In the genomic region with DNA sequence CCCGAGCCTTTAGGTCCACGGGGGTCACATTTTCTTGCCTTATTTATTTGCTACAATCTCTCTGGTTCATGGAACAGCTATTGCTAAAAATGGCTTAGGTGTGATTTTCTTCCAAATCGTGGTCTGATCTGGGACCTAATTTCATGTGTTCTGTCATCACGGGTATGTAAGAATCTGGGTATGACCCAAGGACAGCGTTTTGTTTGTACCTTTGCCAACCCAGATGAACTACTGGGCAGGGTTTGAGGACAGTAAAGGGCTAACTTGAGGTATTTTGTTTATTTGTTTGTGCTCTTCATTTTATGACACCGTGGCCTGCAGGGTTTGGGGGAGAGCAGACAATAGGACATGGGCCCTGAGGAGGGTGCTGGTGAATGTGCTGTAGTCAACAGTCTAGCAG, we compare ENCODE assay signal across 15 mouse cellular contexts. TPM values are rescaled to one million over a fixed set of nuclear protein-coding genes. Genes with fewer than 3 reads are reported as not detected.
DNase-seq lines count a peak whose midpoint lies in the region; ATAC-seq lines count a peak whose summit lies in the region.
"Had no signal": no experiment of that assay in that cellular context is flagged by ENCODE, and none has a peak within 500 bp of the region (broad histone marks: within the 10 kb centered on the region; RNA-seq: fewer than 3 reads in every experiment).

No protein-coding gene starts in this region.

- H3K36me3 ChIP-seq in forebrain, embryonic 15.5 days, result peaks cover 21% of the 10 kb centered on the region
- H3K36me3 ChIP-seq in forebrain, embryonic 16.5 days (ENCODE audit: control insufficient read depth, insufficient read depth), result peaks cover 12% of the 10 kb centered on the region
- H3K36me3 ChIP-seq in hindbrain, embryonic 11.5 days (ENCODE audit: control insufficient read depth, insufficient read depth, low read length), result no peaks in the 10 kb centered on the region
- H3K36me3 ChIP-seq in midbrain, embryonic 10.5 days, result peaks cover 39% of the 10 kb centered on the region
- H3K36me3 ChIP-seq in neural tube, embryonic 14.5 days (ENCODE audit: control insufficient read depth, insufficient read depth, low read length), result peaks cover 13% of the 10 kb centered on the region; the same call in 1 of the 2 replicates
- H3K36me3 ChIP-seq in liver, embryonic 11.5 days (ENCODE audit: control insufficient read depth, insufficient read depth, low read length), result peaks cover 5% of the 10 kb centered on the region; the same call in 1 of the 2 replicates

- no peak for DNase-seq in hindbrain, embryonic 11.5 days (ENCODE audit: low spot score)
- DNase-seq in midbrain, embryonic 10.5 days (ENCODE audit: low spot score), result no peak
- no peak for DNase-seq in liver, embryonic 11.5 days (ENCODE audit: low spot score)
- DNase-seq: cerebellum, adult 9-11 months; embryo, embryonic 11 days; heart, adult 18-20 months; kidney, postnatal 14 days; left cerebral cortex, postnatal 4 days; lung, postnatal 36 days; right cerebral cortex, postnatal 25 days had no signal

- ATAC-seq in forebrain, embryonic 15.5 days (replicated peaks), result no peak
- no peak for ATAC-seq in forebrain, embryonic 16.5 days
- no peak for ATAC-seq in hindbrain, embryonic 11.5 days (ENCODE audit: low FRiP score)
- ATAC-seq in neural tube, embryonic 14.5 days (ENCODE audit: low read depth), result no peak
- ATAC-seq in inflammation-experienced regulatory T-cells, adult 6 months, result no peak
- no peak for ATAC-seq in liver, embryonic 11.5 days (replicated peaks; ENCODE audit: low FRiP score)

- WGBS in forebrain, embryonic 15.5 days, result 79% methylated on average over 6 of the region's 6 CpGs
- whole genome bisulfite sequencing in forebrain, embryonic 16.5 days, result 80% methylated on average over 6 of the region's 6 CpGs
- 83% methylated on average over 6 of the region's 6 CpGs for WGBS in hindbrain, embryonic 11.5 days
- 88% methylated on average over 6 of the region's 6 CpGs for WGBS in midbrain, embryonic 10.5 days
- whole genome bisulfite sequencing in neural tube, embryonic 14.5 days, result 84% methylated on average over 6 of the region's 6 CpGs
- 82% methylated on average over 6 of the region's 6 CpGs for WGBS in liver, embryonic 11.5 days

- peaks cover 23% of the 10 kb centered on the region for H3K4me1 ChIP-seq in forebrain, embryonic 15.5 days
- peaks cover 16% of the 10 kb centered on the region for H3K4me1 ChIP-seq in forebrain, embryonic 16.5 days (replicated peaks; ENCODE audit: control insufficient read depth, insufficient read depth, low read length)
- peaks cover 7% of the 10 kb centered on the region for H3K4me1 ChIP-seq in hindbrain, embryonic 11.5 days (replicated peaks; ENCODE audit: control insufficient read depth, insufficient read depth, low read length)
- H3K4me1 ChIP-seq in midbrain, embryonic 10.5 days, result peaks cover 33% of the 10 kb centered on the region
- H3K4me1 ChIP-seq in neural tube, embryonic 14.5 days (ENCODE audit: control insufficient read depth, insufficient read depth, low read length), result peaks cover 17% of the 10 kb centered on the region
- peaks cover 13% of the 10 kb centered on the region for H3K4me1 ChIP-seq in liver, embryonic 11.5 days (replicated peaks; ENCODE audit: control insufficient read depth, insufficient read depth, low read length)

- 0 out of 2 replicates have a peak overlapping the region, but pooled peaks have one; percentile 45 for H3K4me3 ChIP-seq in forebrain, embryonic 15.5 days
- H3K4me3 ChIP-seq in forebrain, embryonic 16.5 days (replicated peaks; ENCODE audit: low read length), result no peak overlapping the region
- peak overlapping the region; percentile 38; the same call in 1 of the 2 replicates for H3K4me3 ChIP-seq in hindbrain, embryonic 11.5 days (ENCODE audit: low read depth, low read length)
- peak overlapping the region; percentile 55; the same call in 1 of the 2 replicates for H3K4me3 ChIP-seq in midbrain, embryonic 10.5 days
- H3K4me3 ChIP-seq in neural tube, embryonic 14.5 days (ENCODE audit: low read depth, low read length), result peak overlapping the region; percentile 44; the same call in 1 of the 2 replicates
- no peak overlapping the region for H3K4me3 ChIP-seq in liver, embryonic 11.5 days (ENCODE audit: low read depth, low read length)

- no peaks in the 10 kb centered on the region for H3K27me3 ChIP-seq in forebrain, embryonic 15.5 days
- H3K27me3 ChIP-seq in forebrain, embryonic 16.5 days (replicated peaks; ENCODE audit: control insufficient read depth, insufficient read depth, low read length), result no peaks in the 10 kb centered on the region
- no peaks in the 10 kb centered on the region for H3K27me3 ChIP-seq in hindbrain, embryonic 11.5 days (ENCODE audit: control insufficient read depth, insufficient read depth, low read length)
- no peaks in the 10 kb centered on the region for H3K27me3 ChIP-seq in midbrain, embryonic 10.5 days (ENCODE audit: low read depth, poor library complexity, severe bottlenecking)
- H3K27me3 ChIP-seq in neural tube, embryonic 14.5 days (ENCODE audit: control insufficient read depth, insufficient read depth, low read length), result no peaks in the 10 kb centered on the region
- no peaks in the 10 kb centered on the region for H3K27me3 ChIP-seq in liver, embryonic 11.5 days (replicated peaks; ENCODE audit: control insufficient read depth, insufficient read depth, low read length)

- H3K4me2 ChIP-seq in forebrain, embryonic 15.5 days (replicated peaks), result peak overlapping the region; percentile 55; the same call in 1 of the 2 replicates
- no peak overlapping the region for H3K4me2 ChIP-seq in forebrain, embryonic 16.5 days (ENCODE audit: low read length)
- H3K4me2 ChIP-seq in hindbrain, embryonic 11.5 days (replicated peaks; ENCODE audit: low read depth, low read length), result peak overlapping the region; percentile 30; the same call in 1 of the 2 replicates
- H3K4me2 ChIP-seq in neural tube, embryonic 14.5 days (ENCODE audit: low read depth, low read length), result peak overlapping the region; percentile 67
- no peak overlapping the region for H3K4me2 ChIP-seq in liver, embryonic 11.5 days

- H3K27ac ChIP-seq in forebrain, embryonic 15.5 days (replicated peaks), result no peak overlapping the region
- no peak overlapping the region for H3K27ac ChIP-seq in forebrain, embryonic 16.5 days (ENCODE audit: low read length)
- no peak overlapping the region for H3K27ac ChIP-seq in hindbrain, embryonic 11.5 days (ENCODE audit: low read depth, low read length)
- H3K27ac ChIP-seq in midbrain, embryonic 10.5 days (replicated peaks), result no peak overlapping the region
- no peak overlapping the region for H3K27ac ChIP-seq in neural tube, embryonic 14.5 days (ENCODE audit: low read depth, low read length)
- no peak overlapping the region for H3K27ac ChIP-seq in liver, embryonic 11.5 days (ENCODE audit: low read depth, low read length)
- H3K27ac ChIP-seq: liver, embryonic 14.5 days had no signal

- H3K9ac ChIP-seq in forebrain, embryonic 15.5 days (replicated peaks), result no peak overlapping the region
- no peak overlapping the region for H3K9ac ChIP-seq in forebrain, embryonic 16.5 days (replicated peaks; ENCODE audit: low read depth, low read length)
- no peak overlapping the region for H3K9ac ChIP-seq in hindbrain, embryonic 11.5 days (ENCODE audit: low read depth, low read length)
- 0 out of 2 replicates have a peak overlapping the region, but pooled peaks have one; percentile 57 for H3K9ac ChIP-seq in neural tube, embryonic 14.5 days (replicated peaks; ENCODE audit: low read depth, low read length)
- no peak overlapping the region for H3K9ac ChIP-seq in liver, embryonic 11.5 days (ENCODE audit: low read depth, low read length)
- H3K9ac ChIP-seq: liver, embryonic 14.5 days had no signal

- no peaks in the 10 kb centered on the region for H3K9me3 ChIP-seq in forebrain, embryonic 15.5 days
- H3K9me3 ChIP-seq in forebrain, embryonic 16.5 days (ENCODE audit: control insufficient read depth, low read length), result no peaks in the 10 kb centered on the region
- no peaks in the 10 kb centered on the region for H3K9me3 ChIP-seq in hindbrain, embryonic 11.5 days (ENCODE audit: control insufficient read depth, low read length)
- no peaks in the 10 kb centered on the region for H3K9me3 ChIP-seq in midbrain, embryonic 10.5 days (replicated peaks)
- no peaks in the 10 kb centered on the region for H3K9me3 ChIP-seq in neural tube, embryonic 14.5 days (ENCODE audit: control insufficient read depth, low read length)
- no peaks in the 10 kb centered on the region for H3K9me3 ChIP-seq in liver, embryonic 11.5 days (ENCODE audit: control insufficient read depth, low read length)

RNA-seq across cellular contexts. Expression of gene Dctn1, which starts 14.9 kb away (rescaled TPM):
- 143 and 147 TPM in 2 replicates for polyA plus RNA-seq in forebrain, embryonic 15.5 days (2015; fragmentation: Nextera tagmentation; extraction: Ambion mirVana)
- polyA plus RNA-seq in forebrain, embryonic 16.5 days (2015; fragmentation: Nextera tagmentation; extraction: Ambion mirVana), result 150 and 158 TPM in 2 replicates
- 75.1 and 81.6 TPM in 2 replicates for polyA plus RNA-seq in hindbrain, embryonic 11.5 days (2014; fragmentation: Nextera tagmentation; extraction: Ambion mirVana)
- 105 and 128 TPM in 2 replicates for polyA plus RNA-seq in midbrain, embryonic 10.5 days (2016; fragmentation: Nextera tagmentation; extraction: Ambion mirVana)
- polyA plus RNA-seq in neural tube, embryonic 14.5 days (2014; fragmentation: Nextera tagmentation; extraction: Ambion mirVana), result 122 and 147 TPM in 2 replicates
- polyA plus RNA-seq in inflammation-experienced regulatory T-cells, adult 6 months (2017; shearing (Covaris generic)), result 10 to 100 TPM; 15.5 to 21.0 (median 16.1) TPM
- 56.3 and 63.4 TPM in 2 replicates for polyA plus RNA-seq in liver, embryonic 11.5 days (2014; fragmentation: Nextera tagmentation; extraction: Ambion mirVana)

RNA-seq across cellular contexts. Expression of gene 1700003E16Rik, which starts 24.4 kb away (rescaled TPM):
- polyA plus RNA-seq in forebrain, embryonic 15.5 days (2015; fragmentation: Nextera tagmentation; extraction: Ambion mirVana), result 5.2 and 6.9 TPM in 2 replicates
- 7.8 and 9.4 TPM in 2 replicates for polyA plus RNA-seq in forebrain, embryonic 16.5 days (2015; fragmentation: Nextera tagmentation; extraction: Ambion mirVana)
- 3.7 TPM in 2 replicates for polyA plus RNA-seq in hindbrain, embryonic 11.5 days (2014; fragmentation: Nextera tagmentation; extraction: Ambion mirVana)
- polyA plus RNA-seq in midbrain, embryonic 10.5 days (2016; fragmentation: Nextera tagmentation; extraction: Ambion mirVana), result 1.9 and 2.0 TPM in 2 replicates
- polyA plus RNA-seq in neural tube, embryonic 14.5 days (2014; fragmentation: Nextera tagmentation; extraction: Ambion mirVana), result 4.2 and 7.8 TPM in 2 replicates
- not detected for polyA plus RNA-seq in inflammation-experienced regulatory T-cells, adult 6 months (2017; shearing (Covaris generic))
- 0.08 and 0.12 TPM in 2 replicates for polyA plus RNA-seq in liver, embryonic 11.5 days (2014; fragmentation: Nextera tagmentation; extraction: Ambion mirVana)

RNA-seq across cellular contexts. Expression of gene Wdr54, which starts 24.4 kb away (rescaled TPM):
- polyA plus RNA-seq in forebrain, embryonic 15.5 days (2015; fragmentation: Nextera tagmentation; extraction: Ambion mirVana), result 18.3 and 18.6 TPM in 2 replicates
- polyA plus RNA-seq in forebrain, embryonic 16.5 days (2015; fragmentation: Nextera tagmentation; extraction: Ambion mirVana), result 18.2 and 21.7 TPM in 2 replicates
- polyA plus RNA-seq in hindbrain, embryonic 11.5 days (2014; fragmentation: Nextera tagmentation; extraction: Ambion mirVana), result 12.3 and 13.8 TPM in 2 replicates
- polyA plus RNA-seq in midbrain, embryonic 10.5 days (2016; fragmentation: Nextera tagmentation; extraction: Ambion mirVana), result 13.0 and 14.6 TPM in 2 replicates
- 18.2 and 25.7 TPM in 2 replicates for polyA plus RNA-seq in neural tube, embryonic 14.5 days (2014; fragmentation: Nextera tagmentation; extraction: Ambion mirVana)
- under 1 TPM in 2 of 3 experiments, not detected in 1; 0.19 to 0.48 TPM for polyA plus RNA-seq in inflammation-experienced regulatory T-cells, adult 6 months (2017; shearing (Covaris generic))
- polyA plus RNA-seq in liver, embryonic 11.5 days (2014; fragmentation: Nextera tagmentation; extraction: Ambion mirVana), result 2.3 and 4.3 TPM in 2 replicates

RNA-seq across cellular contexts. Expression of gene Slc4a5, which starts 39.0 kb away (rescaled TPM):
- 0.46 and 0.85 TPM in 2 replicates for polyA plus RNA-seq in forebrain, embryonic 15.5 days (2015; fragmentation: Nextera tagmentation; extraction: Ambion mirVana)
- 0.52 and 0.76 TPM in 2 replicates for polyA plus RNA-seq in forebrain, embryonic 16.5 days (2015; fragmentation: Nextera tagmentation; extraction: Ambion mirVana)
- polyA plus RNA-seq in hindbrain, embryonic 11.5 days (2014; fragmentation: Nextera tagmentation; extraction: Ambion mirVana), result 2.5 and 3.1 TPM in 2 replicates
- polyA plus RNA-seq in midbrain, embryonic 10.5 days (2016; fragmentation: Nextera tagmentation; extraction: Ambion mirVana), result 0.67 and 0.79 TPM in 2 replicates
- not detected in 2 replicates for polyA plus RNA-seq in neural tube, embryonic 14.5 days (2014; fragmentation: Nextera tagmentation; extraction: Ambion mirVana)
- under 1 TPM in 2 of 3 experiments, not detected in 1; 0.49 to 0.59 TPM for polyA plus RNA-seq in inflammation-experienced regulatory T-cells, adult 6 months (2017; shearing (Covaris generic))
- polyA plus RNA-seq in liver, embryonic 11.5 days (2014; fragmentation: Nextera tagmentation; extraction: Ambion mirVana), result 0.23 and 0.41 TPM in 2 replicates

RNA-seq across cellular contexts. Expression of gene Rtkn, which starts 45.3 kb away (rescaled TPM):
- 6.1 and 7.0 TPM in 2 replicates for polyA plus RNA-seq in forebrain, embryonic 15.5 days (2015; fragmentation: Nextera tagmentation; extraction: Ambion mirVana)
- 6.9 and 7.4 TPM in 2 replicates for polyA plus RNA-seq in forebrain, embryonic 16.5 days (2015; fragmentation: Nextera tagmentation; extraction: Ambion mirVana)
- polyA plus RNA-seq in hindbrain, embryonic 11.5 days (2014; fragmentation: Nextera tagmentation; extraction: Ambion mirVana), result 17.7 and 18.3 TPM in 2 replicates
- 35.3 and 39.7 TPM in 2 replicates for polyA plus RNA-seq in midbrain, embryonic 10.5 days (2016; fragmentation: Nextera tagmentation; extraction: Ambion mirVana)
- polyA plus RNA-seq in neural tube, embryonic 14.5 days (2014; fragmentation: Nextera tagmentation; extraction: Ambion mirVana), result 6.3 and 8.8 TPM in 2 replicates
- polyA plus RNA-seq in inflammation-experienced regulatory T-cells, adult 6 months (2017; shearing (Covaris generic)), result 1 to 10 TPM in 1 of 3 experiments, not detected in 2; 3.7 TPM
- 14.7 and 15.4 TPM in 2 replicates for polyA plus RNA-seq in liver, embryonic 11.5 days (2014; fragmentation: Nextera tagmentation; extraction: Ambion mirVana)

Comparison
In these comparisons a context has a peak if more than half of its experiments do, and no peak if none do; other contexts are left out.
1. H3K4me2 ChIP-seq: peak in forebrain, embryonic 15.5 days (single experiment), hindbrain, embryonic 11.5 days (single experiment) and neural tube, embryonic 14.5 days (single experiment); none in forebrain, embryonic 16.5 days (single experiment) and liver, embryonic 11.5 days (single experiment).
2. H3K4me3 ChIP-seq: peak in forebrain, embryonic 15.5 days (single experiment), hindbrain, embryonic 11.5 days (single experiment), midbrain, embryonic 10.5 days (single experiment) and neural tube, embryonic 14.5 days (single experiment); none in forebrain, embryonic 16.5 days (single experiment) and liver, embryonic 11.5 days (single experiment).